Mouse (Mus musculus) cerebellum, adult 9-11 months (tissue): ENCODE results near the gene Gm2916.
"Not testable (repeated sequence)": the region's sequence is repeated elsewhere in the genome, so short reads cannot be mapped to it uniquely, and the experiment has no call there.

Experiments used
- DNase-seq: peaks from one replicate; pipeline ENCODE4 v3.0.0; 2022

The Gm2916 gene

DNA sequence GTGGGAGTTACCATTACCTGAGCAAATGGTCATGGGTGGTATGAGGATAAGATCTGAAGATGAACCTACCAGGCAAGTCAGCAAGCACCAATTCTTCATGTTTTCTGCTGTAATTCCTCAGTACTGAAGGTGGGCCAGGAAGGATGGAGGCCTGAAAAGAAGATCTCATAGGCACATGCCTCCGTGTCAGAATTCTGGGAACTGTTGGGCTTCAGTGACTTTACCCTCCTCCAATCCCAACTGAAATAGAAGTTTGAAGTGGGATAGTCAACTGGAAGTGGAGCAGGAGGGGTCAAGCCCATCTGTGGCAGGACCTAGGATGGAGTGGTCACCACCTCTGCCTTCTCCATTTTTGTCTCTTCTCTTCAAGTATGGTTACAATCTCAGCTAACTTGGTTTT is at the start of gene Gm2916:
TSS of gene Gm2916 (plus strand) at position 301 of the 400 bp plus-strand sequence.
- DNase-seq: not testable (repeated sequence)

DNA sequence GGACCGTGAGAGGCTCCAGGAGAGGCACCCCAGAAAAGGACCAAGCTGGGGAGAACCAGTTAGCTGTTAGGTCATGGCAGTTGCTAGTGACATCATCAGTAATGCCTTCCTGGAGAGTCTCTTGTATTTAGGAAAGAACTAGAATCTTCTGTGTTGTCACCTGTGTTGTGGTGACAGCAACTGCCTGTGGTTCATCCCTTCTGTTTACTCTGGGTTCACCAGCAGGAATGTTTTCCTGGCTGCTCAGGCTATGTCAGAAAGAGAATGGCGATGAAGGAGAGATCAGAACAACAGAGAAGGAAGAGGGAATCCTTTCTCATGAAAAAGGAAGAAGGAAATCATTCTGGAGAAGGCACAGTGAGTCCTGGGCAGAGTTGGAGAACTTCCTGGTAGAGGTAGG is 38.0 kb upstream of the Gm2916 start, which contains the start of gene Gm3033:
TSS of gene Gm3033 (plus strand) at position 301 of the 400 bp plus-strand sequence.
- DNase-seq: not testable (repeated sequence)

DNA sequence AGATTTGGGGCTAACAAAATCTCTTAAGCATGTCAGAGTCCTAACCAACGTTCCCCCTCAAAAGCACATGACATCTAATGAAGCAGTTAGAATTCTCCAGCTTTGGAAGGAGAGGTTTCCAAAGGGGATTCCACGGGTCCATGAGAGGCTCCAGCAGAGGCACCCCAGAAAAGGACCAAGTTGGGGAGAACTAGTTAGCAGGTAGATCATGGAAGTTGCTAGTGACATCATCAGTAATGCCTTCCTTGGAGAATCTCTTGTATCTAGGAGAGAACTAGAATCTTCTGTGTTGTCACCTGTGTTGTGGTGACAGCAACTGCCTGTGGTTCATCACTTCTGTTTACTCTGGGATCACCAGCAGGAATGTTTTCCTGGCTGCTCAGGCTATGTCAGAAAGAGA is 47.5 kb downstream of the Gm2916 start, which contains the start of gene Gm3029:
TSS of gene Gm3029 (plus strand) at position 301 of the 400 bp plus-strand sequence.
- not testable (repeated sequence) for DNase-seq

DNA sequence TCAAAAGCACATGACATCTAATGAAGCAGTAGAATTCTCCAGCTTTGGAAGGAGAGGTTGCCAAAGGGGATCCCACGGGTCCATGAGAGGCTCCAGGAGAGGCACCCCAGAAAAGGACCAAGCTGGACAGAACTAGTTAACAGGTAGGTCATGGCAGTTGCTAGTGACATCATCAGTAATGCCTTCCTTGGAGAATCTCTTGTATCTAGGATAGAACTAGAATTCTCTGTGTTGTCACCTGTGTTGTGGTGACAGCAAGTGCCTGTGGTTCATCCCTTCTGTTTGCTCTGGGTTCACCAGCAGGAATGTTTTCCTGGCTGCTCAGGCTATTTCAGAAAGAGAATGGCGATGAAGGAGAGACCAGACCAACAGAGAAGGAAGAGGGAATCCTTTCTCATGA is 79.3 kb downstream of the Gm2916 start, which contains the start of gene Gm3095:
TSS of gene Gm3095 (plus strand) at position 301 of the 400 bp plus-strand sequence.
- not testable (repeated sequence) for DNase-seq
